Mouse (Mus musculus): ENCODE results near the gene Afap1.

The Afap1 gene

DNA sequence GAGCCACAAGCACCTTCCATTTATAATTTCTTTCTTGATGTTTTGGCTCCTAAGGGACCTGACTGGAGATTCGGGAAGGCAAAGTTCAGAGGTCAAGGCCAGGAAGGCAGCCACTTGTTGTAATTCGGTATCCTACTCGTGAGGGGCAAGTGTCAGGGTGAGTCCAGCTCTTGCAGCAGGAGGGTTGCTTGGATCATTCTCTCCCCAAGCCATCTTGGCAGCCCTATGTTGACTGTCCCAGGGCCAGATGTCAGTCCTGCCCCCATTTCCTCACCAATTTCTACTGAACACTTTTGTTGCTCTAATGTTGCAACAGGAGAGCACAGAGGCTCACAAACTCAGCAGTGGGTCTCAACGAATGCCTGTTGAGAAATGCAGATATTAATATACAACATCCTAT lies 5.0 kb downstream of the Afap1 start:
- no peak for DNase-seq (ENCODE audit: low spot score)

DNA sequence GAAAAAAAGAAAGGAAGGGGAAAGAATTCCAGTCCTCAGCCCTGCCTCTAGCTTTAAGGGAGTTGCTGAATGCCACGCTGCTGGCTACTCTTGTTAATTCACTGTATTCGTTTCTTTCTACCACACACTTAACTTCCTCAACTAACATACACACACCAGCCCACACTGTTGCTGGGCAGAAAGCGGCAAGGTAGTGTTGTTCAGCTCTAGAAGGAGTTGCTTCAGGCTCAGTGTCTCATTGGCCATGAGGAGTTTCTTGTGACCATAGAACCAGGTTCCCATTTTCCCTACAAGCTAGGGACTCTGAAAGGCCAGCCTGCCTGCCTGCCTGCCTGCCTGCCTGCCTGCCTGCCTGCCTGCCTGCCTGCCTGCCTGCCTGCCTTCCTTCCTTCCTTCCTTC lies 5.9 kb downstream of the Afap1 start:
- DNase-seq (ENCODE audit: low spot score), result no peak

DNA sequence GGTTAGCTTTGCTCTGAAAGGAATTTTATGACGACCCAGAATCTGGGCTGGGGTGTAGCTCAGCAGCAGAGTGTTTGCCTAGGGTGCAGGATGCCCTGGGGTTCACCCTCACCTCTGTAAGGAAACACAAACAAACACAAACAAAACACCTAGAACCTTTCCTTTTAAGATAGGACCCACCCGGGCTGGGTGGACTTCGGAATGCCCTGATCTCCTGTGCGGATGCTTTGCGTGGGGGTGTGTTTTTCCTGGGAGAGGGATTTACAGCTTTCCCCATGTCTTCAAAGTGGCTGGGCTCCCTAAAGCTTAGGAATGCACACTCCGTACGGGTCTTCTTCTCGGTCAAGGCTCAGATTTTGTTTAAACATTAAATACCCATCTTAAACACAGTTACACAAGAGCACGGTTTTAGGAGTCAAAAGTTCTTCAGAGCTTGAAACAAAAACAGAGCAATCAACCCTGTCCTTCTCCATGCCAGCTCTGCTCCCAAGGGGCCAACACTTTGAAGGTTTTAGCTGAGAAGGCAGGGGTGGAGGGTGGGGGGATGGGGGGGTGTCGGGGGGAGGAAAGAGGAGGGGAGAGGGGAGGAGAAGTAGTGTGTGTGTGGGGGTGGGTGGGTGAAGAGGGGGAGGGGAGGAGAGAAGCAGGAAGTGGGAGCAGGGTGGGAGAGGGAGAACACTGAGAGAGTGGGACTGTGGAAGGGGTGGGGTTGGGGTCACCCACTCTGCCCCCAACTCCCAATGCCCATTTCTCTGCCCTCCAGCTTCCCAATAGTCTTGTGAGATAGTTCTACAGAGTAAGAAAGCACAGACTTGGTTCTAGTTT lies 7.5 kb downstream of the Afap1 start:
- DNase-seq (ENCODE audit: low spot score), result no peak

DNA sequence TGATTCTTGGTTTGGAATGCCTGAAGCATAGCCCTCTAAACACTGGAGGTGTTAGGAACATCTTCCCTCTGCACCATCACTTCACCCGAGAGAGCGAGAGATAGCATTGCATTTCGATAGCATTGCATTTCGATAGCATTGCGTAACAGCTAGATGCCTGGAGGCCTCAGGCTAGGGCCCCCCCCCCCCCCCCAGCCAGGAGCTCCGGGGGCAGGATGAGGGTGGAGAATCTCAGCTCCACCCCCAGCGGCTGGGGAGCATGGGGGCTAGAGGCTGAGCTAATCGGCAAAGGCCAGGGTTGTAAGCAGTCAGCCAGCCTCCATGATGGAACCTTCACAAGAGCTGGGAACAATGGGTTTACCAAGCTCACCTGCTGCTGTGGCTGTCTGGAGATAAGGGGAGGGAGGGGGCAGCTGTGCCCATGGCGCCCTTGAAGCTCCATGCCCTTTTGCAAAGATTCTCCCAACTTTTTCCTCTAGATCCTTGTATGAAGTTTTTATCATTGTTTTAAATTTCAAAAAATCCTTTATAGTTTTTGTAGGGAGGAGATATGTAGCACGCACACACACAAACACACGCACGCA lies 8.2 kb downstream of the Afap1 start:
- DNase-seq (ENCODE audit: low spot score), result no peak

GRCm38 (mm10) chr5:35903456-35903855 lies 10.3 kb downstream of the Afap1 start:
- DNase-seq (ENCODE audit: low spot score), result no peak

- DNase-seq (ENCODE audit: low spot score), result no peak
Measured at GRCm38 (mm10) chr5:35905283-35905682, 12.2 kb downstream of the Afap1 start.

GRCm38 (mm10) chr5:35907090-35907489 lies 14.0 kb downstream of the Afap1 start:
- no peak for DNase-seq (ENCODE audit: low spot score)

GRCm38 (mm10) chr5:35907633-35908426 lies 14.7 kb downstream of the Afap1 start:
- no peak for DNase-seq (ENCODE audit: low spot score)

- DNase-seq (ENCODE audit: low spot score), result no peak
Measured at GRCm38 (mm10) chr5:35908626-35909443, 15.7 kb downstream of the Afap1 start.

DNA sequence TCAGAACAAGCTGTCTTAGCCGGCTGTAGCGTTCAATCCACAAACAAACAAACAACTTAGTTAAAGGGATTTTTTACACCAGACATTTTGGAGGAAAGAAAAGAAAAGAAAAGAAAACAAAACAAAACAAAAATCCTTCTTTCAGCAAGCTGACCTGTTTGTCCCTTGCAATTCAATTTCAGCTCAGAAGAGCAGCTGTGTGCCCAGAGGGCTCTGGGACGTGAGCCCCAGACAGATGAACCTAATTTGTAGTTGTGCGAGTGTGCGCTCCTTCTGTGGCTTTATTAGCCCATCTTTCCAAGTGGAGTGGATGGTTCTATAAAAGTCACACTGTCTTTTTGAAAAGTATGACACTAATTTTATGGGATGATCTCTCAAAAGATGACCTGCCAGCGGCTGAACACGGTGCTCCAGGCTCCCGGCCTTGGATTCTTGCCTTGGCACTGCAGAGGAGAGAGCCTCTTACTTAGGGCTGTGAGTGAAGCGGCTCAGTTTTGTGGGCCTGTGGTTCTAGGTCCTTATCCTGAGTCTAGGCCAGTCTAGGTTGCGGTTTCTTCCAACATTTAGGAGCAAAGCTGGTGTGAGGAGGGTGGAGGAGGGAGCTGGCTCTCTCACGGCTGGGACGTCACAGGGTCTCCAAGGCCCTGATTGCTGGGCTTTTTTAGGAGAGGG lies 22.6 kb downstream of the Afap1 start:
- no peak for DNase-seq (ENCODE audit: low spot score)

- DNase-seq (ENCODE audit: low spot score), result no peak
Measured at GRCm38 (mm10) chr5:35916666-35917065, 23.5 kb downstream of the Afap1 start.

GRCm38 (mm10) chr5:35918387-35918786 lies 25.3 kb downstream of the Afap1 start:
- no peak for DNase-seq (ENCODE audit: low spot score)

GRCm38 (mm10) chr5:35920076-35920475 lies 27.0 kb downstream of the Afap1 start:
- DNase-seq (ENCODE audit: low spot score), result no peak

- no peak for DNase-seq (ENCODE audit: low spot score)
Measured at GRCm38 (mm10) chr5:35920557-35920956, 27.4 kb downstream of the Afap1 start.

DNA sequence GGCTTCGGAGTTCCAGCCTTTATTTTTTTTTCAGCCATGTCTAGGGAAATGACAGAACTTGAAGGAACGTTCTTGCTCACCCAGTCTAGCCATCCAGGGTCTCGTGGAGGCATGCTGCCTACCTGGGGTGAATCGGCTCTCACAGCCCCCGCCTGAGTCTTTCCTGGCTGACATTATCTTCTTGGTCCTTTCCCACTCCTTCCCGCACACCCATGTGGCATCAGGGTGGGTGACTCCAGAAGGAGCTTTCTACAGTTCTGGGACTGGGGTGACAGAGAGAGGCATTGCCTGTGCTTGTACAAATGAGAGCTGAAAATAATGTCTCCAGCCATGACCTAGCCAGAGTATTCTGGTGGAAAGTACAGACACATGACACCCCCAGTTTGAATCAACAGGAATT lies 28.0 kb downstream of the Afap1 start:
- DNase-seq (ENCODE audit: low spot score), result no peak

GRCm38 (mm10) chr5:35921595-35922254 lies 28.6 kb downstream of the Afap1 start:
- no peak for DNase-seq (ENCODE audit: low spot score)

DNA sequence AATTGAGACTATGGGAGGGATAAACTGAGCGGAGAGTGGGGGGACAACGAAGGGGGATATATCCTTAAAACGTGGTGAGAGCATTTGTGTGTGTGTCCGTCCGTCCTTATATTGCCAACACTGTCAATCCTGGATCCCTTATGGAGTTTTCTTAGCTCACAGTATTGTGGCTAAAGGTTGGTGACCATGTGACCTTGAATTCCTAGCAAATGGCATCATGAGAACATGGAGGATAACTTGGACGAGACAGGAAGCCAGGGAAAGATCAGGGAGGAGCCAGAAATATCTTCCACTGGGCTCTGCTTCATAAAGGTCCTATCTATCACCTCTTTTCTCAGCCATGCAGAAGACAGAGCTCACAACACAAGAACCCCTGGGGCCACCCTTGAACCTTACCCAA lies 30.3 kb downstream of the Afap1 start:
- no peak for DNase-seq (ENCODE audit: low spot score)

GRCm38 (mm10) chr5:35925171-35925634 lies 32.1 kb downstream of the Afap1 start:
- no peak for DNase-seq (ENCODE audit: low spot score)

- DNase-seq (ENCODE audit: low spot score), result no peak
Measured at GRCm38 (mm10) chr5:35926511-35926910, 33.4 kb downstream of the Afap1 start.

DNA sequence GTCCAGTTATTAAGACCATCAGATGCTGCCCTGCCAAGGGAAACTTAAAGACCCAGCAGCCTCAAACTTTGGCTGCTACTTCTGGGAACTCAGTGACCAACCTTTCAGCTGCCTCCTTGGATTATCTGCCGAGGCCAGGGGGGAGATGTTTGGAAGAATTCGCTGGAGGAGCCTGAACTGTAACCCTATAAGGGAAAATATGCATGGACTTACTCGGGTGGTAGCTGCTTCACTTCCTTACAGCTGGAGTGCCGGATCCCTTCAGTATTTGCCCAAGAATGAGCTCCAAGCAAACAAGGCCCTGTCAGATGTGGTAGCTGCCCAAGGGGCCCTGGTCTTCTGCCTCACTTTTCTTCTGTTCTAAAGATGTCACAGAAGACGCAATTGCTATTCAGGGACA lies 38.2 kb downstream of the Afap1 start:
- DNase-seq (ENCODE audit: low spot score), result no peak

- no peak for DNase-seq (ENCODE audit: low spot score)
Measured at GRCm38 (mm10) chr5:35933059-35933458, 39.9 kb downstream of the Afap1 start.
